Mouse (Mus musculus): ENCODE measurements around the gene Spp2.

The Spp2 gene

GRCm38 (mm10) chr1:88406807-88407198 is at the start of gene Spp2:
TSS of gene Spp2 (plus strand) at chr1:88406961.
- in situ Hi-C loops (cut with MboI, MseI) = loop anchor here (5.0 kb wide), 1 partner anchor 785 kb away; no protein-coding TSS in a partner anchor

- in situ Hi-C loops (cut with MboI, MseI) = loop anchor here (25.0 kb wide), 1 partner anchor 1070 kb away; no protein-coding TSS in a partner anchor
Measured at GRCm38 (mm10) chr1:88357458-88358090, 49.2 kb upstream of the Spp2 start.

GRCm38 (mm10) chr1:88358102-88358654 is 48.6 kb upstream of the Spp2 start:
- in situ Hi-C loops (cut with MboI, MseI) = loop anchor here (25.0 kb wide), 1 partner anchor 1071 kb away; no protein-coding TSS in a partner anchor

GRCm38 (mm10) chr1:88361085-88361484 is 45.7 kb upstream of the Spp2 start:
- in situ Hi-C loops (cut with MboI, MseI) = loop anchor here (25.0 kb wide), 1 partner anchor 1074 kb away; no protein-coding TSS in a partner anchor

GRCm38 (mm10) chr1:88366881-88367644 is 39.7 kb upstream of the Spp2 start:
- in situ Hi-C loops (cut with MboI, MseI) = loop anchor here (25.0 kb wide), 1 partner anchor 1080 kb away; no protein-coding TSS in a partner anchor

- in situ Hi-C loops (cut with MboI, MseI) = no loop called here
Measured at GRCm38 (mm10) chr1:88378446-88378845, 28.3 kb upstream of the Spp2 start.

GRCm38 (mm10) chr1:88391632-88392031 is 15.1 kb upstream of the Spp2 start:
- in situ Hi-C loops (cut with MboI, MseI) = no loop called here

- in situ Hi-C loops (cut with MboI, MseI) = no loop called here
Measured at GRCm38 (mm10) chr1:88393321-88393720, 13.4 kb upstream of the Spp2 start.

GRCm38 (mm10) chr1:88403378-88403777 is 3.4 kb upstream of the Spp2 start:
- in situ Hi-C loops (cut with MboI, MseI) = no loop called here

- in situ Hi-C loops (cut with MboI, MseI) = loop anchor here (5.0 kb wide), 1 partner anchor 786 kb away; no protein-coding TSS in a partner anchor
Measured at GRCm38 (mm10) chr1:88406078-88406806, 519 bp upstream of the Spp2 start.

- in situ Hi-C loops (cut with MboI, MseI) = loop anchor here (5.0 kb wide), 1 partner anchor 784 kb away; no protein-coding TSS in a partner anchor
Measured at GRCm38 (mm10) chr1:88408340-88408739, 1.6 kb downstream of the Spp2 start.

- in situ Hi-C loops (cut with MboI, MseI) = no loop called here
Measured at GRCm38 (mm10) chr1:88412013-88412412, 5.3 kb downstream of the Spp2 start.

GRCm38 (mm10) chr1:88418943-88419342 is 12.2 kb downstream of the Spp2 start:
- in situ Hi-C loops (cut with MboI, MseI) = no loop called here

GRCm38 (mm10) chr1:88422045-88422444 is 15.3 kb downstream of the Spp2 start:
- in situ Hi-C loops (cut with MboI, MseI) = loop anchor here (10.0 kb wide), 1 partner anchor 313 kb away; no protein-coding TSS in a partner anchor

- in situ Hi-C loops (cut with MboI, MseI) = loop anchor here (10.0 kb wide), 1 partner anchor 312 kb away; no protein-coding TSS in a partner anchor
Measured at GRCm38 (mm10) chr1:88422846-88423395, 16.2 kb downstream of the Spp2 start.

GRCm38 (mm10) chr1:88424602-88425252 is 18.0 kb downstream of the Spp2 start:
- in situ Hi-C loops (cut with MboI, MseI) = loop anchor here (10.0 kb wide), 1 partner anchor 310 kb away; no protein-coding TSS in a partner anchor

- in situ Hi-C loops (cut with MboI, MseI) = loop anchor here (10.0 kb wide), 1 partner anchor 307 kb away; no protein-coding TSS in a partner anchor
Measured at GRCm38 (mm10) chr1:88427987-88428741, 21.4 kb downstream of the Spp2 start.

GRCm38 (mm10) chr1:88429413-88429812 is 22.7 kb downstream of the Spp2 start:
- in situ Hi-C loops (cut with MboI, MseI) = loop anchor here (10.0 kb wide), 1 partner anchor 305 kb away; no protein-coding TSS in a partner anchor

GRCm38 (mm10) chr1:88431262-88431661 is 24.5 kb downstream of the Spp2 start:
- in situ Hi-C loops (cut with MboI, MseI) = no loop called here

- in situ Hi-C loops (cut with MboI, MseI) = no loop called here
Measured at GRCm38 (mm10) chr1:88432601-88433000, 25.8 kb downstream of the Spp2 start.

Measured in regulatory T cell (primary cell).